Mouse (Mus musculus) megakaryocyte, embryonic 14.5 days (primary cell): Measurements from ENCODE around the gene Smarcb1.

Experiments used
- FLI1 ChIP-seq: IDR thresholded peaks from 2 replicates; pipeline ENCODE4 v1.6.1; 2012; ENCODE audit warnings: low read length, inconsistent platforms, mixed read lengths
- GATA1 ChIP-seq: IDR thresholded peaks from 3 replicates; pipeline ENCODE4 v1.6.1; 2012; ENCODE audit warnings: mixed read lengths, low read length, inconsistent platforms, borderline replicate concordance

DNA sequence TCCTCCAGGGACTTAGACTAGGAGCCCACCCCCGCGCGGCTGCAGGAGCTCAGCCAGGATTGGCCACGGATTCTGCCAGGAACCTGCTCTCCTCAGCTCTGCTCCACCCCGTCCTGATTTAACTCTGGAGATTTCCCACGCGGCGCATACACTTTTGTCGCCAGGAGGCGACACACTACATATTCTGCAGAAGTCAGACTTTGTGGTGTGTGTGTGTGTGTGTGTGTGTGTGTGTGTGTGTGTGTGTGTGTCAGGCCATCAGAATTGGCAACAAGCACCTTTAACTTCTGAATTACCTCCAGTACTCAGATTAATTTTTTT is 38.2 kb downstream of the Smarcb1 start:
- TF ChIP-seq GATA1 (no peak), FLI1 (no peak)
